Mouse (Mus musculus): ENCODE data around the gene Gstm3.
"Not testable (repeated sequence)": the region's sequence is repeated elsewhere in the genome, so short reads cannot be mapped to it uniquely, and the experiment has no call there.

The Gstm3 gene

GRCm38 (mm10) chr3:107971101-107971500 is 2.0 kb upstream of the Gstm3 start:
- not testable (repeated sequence) for DNase-seq

- DNase-seq: no peak
Observed at GRCm38 (mm10) chr3:107966631-107967030, 2.5 kb downstream of the Gstm3 start.

GRCm38 (mm10) chr3:107965592-107965991 is 3.5 kb downstream of the Gstm3 start:
- no peak for DNase-seq

GRCm38 (mm10) chr3:107964656-107965308 is 4.3 kb downstream of the Gstm3 start:
- no peak for DNase-seq

- no peak for DNase-seq
Observed at GRCm38 (mm10) chr3:107964026-107964425, 5.1 kb downstream of the Gstm3 start.

- not testable (repeated sequence) for DNase-seq
Observed at GRCm38 (mm10) chr3:107955260-107955659, 13.8 kb downstream of the Gstm3 start.

- no peak for DNase-seq
Observed at GRCm38 (mm10) chr3:107953906-107954305, 15.2 kb downstream of the Gstm3 start.

- peak; percentile 9 to 36 for DNase-seq
Observed at GRCm38 (mm10) chr3:107953328-107953755, 15.7 kb downstream of the Gstm3 start.

GRCm38 (mm10) chr3:107950531-107950930 is 18.6 kb downstream of the Gstm3 start:
- DNase-seq: no peak

GRCm38 (mm10) chr3:107949461-107949860 is 19.6 kb downstream of the Gstm3 start:
- DNase-seq: not testable (repeated sequence)

- no peak for DNase-seq
Observed at GRCm38 (mm10) chr3:107945729-107946128, 23.4 kb downstream of the Gstm3 start.

GRCm38 (mm10) chr3:107943239-107943990 is 25.7 kb downstream of the Gstm3 start, which contains the start of gene Gstm6:
Gene Gstm6, minus strand, starts transcription at chr3:107943749.
- DNase-seq: no peak

- no peak for DNase-seq
Observed at GRCm38 (mm10) chr3:107941261-107941660, 27.8 kb downstream of the Gstm3 start.

- no peak for DNase-seq
Observed at GRCm38 (mm10) chr3:107940524-107940923, 28.6 kb downstream of the Gstm3 start.

GRCm38 (mm10) chr3:107939830-107940229 is 29.3 kb downstream of the Gstm3 start:
- no peak for DNase-seq

GRCm38 (mm10) chr3:107939403-107939802 is 29.7 kb downstream of the Gstm3 start:
- peak; percentile 55 to 61 for DNase-seq

GRCm38 (mm10) chr3:107935888-107936287 is 33.2 kb downstream of the Gstm3 start:
- no peak for DNase-seq

- DNase-seq: no peak
Observed at GRCm38 (mm10) chr3:107935268-107935667, 33.8 kb downstream of the Gstm3 start.

- DNase-seq: no peak
Observed at GRCm38 (mm10) chr3:107932128-107932527, 37.0 kb downstream of the Gstm3 start.

GRCm38 (mm10) chr3:107931670-107932069 is 37.4 kb downstream of the Gstm3 start, which contains the start of gene Gstm7:
Gene Gstm7, minus strand, starts transcription at chr3:107931817.
- DNase-seq: peak; percentile 83 to 84

- DNase-seq: no peak
Observed at GRCm38 (mm10) chr3:107931134-107931533, 37.9 kb downstream of the Gstm3 start.

- no peak for DNase-seq
Observed at GRCm38 (mm10) chr3:107929731-107930130, 39.4 kb downstream of the Gstm3 start.

- no peak for DNase-seq
Observed at GRCm38 (mm10) chr3:107929243-107929642, 39.8 kb downstream of the Gstm3 start.

GRCm38 (mm10) chr3:107928691-107929090 is 40.4 kb downstream of the Gstm3 start:
- no peak for DNase-seq
